Mouse (Mus musculus): Measurements from ENCODE around the gene Alkbh8. TPM values are rescaled to one million over a fixed set of nuclear protein-coding genes. Genes with fewer than 3 reads are reported as not detected.
A peak's percentile ranks its signal among the peaks of the same experiment; 100 is the strongest.
"Not testable (repeated sequence)": the region's sequence is repeated elsewhere in the genome, so short reads cannot be mapped to it uniquely, and the experiment has no call there.

Gene Alkbh8
- total RNA-seq, 2 experiments from 2014 or later = 35.8 to 44.2 TPM

GRCm38 (mm10) chr9:3403251-3404208 lies 68.6 kb downstream of the Alkbh8 start, which contains the start of gene Cwf19l2:
TSS of gene Cwf19l2 (plus strand) at chr9:3403592.
- Histone ChIP-seq H3K27ac (peak within 1 kb of the TSS; percentile 87), H3K4me3 (peak within 1 kb of the TSS; percentile 98)
- peak; percentile 81 to 93 for DNase-seq (ENCODE audit: low spot score in 2 of 2)
- TF ChIP-seq CTCF (conservative IDR thresholded peaks at IDR 0.05) = peak; percentile 76

- no peak for TF ChIP-seq CTCF (conservative IDR thresholded peaks at IDR 0.05)
- peak; percentile 8 to 13 for DNase-seq (ENCODE audit: low spot score in 2 of 2)
- Histone ChIP-seq H3K27ac (peak overlapping the region; percentile 87), H3K4me3 (peak overlapping the region; percentile 98)
Observed at GRCm38 (mm10) chr9:3404372-3404771, 69.4 kb downstream of the Alkbh8 start.

DNA sequence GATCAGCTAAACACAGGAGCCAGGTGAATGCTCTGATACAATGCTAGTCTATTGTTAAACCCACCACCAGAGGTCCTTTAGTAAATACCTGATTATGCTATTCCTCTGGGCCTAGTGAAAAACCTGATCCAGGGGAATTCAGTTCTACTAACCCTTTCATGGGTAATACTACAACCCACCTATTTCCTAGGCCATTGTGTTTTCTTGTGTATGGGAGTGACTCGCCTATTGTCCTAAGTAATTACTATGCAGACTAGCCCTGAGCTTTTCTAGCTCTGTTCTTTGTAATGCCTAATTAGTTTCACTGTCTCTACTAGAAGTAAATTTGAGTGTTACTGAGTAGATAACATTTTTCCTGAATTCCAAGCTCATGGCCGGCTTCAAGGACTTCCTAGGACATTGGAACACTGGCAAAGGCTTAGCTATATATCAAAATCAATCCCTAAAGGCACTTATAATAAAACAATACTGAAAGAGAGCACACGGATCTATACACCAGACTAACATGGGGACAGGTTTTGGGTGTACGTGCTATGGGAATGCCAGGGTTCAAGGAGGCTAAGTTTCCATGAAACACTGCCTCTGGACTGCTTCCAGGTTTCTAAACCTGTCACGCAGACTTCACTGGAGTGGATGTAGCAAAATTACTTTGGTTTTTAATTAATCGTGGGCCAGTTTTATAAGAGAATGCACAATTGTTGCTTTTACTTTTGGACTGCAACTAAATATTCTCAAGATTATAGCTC lies 104.8 kb downstream of the Alkbh8 start:
- 0 out of 2 replicates have a peak, but pooled peaks have one; percentile 11 for TF ChIP-seq CTCF (conservative IDR thresholded peaks at IDR 0.05)
- H3K4me3 ChIP-seq; H3K27ac ChIP-seq; DNase-seq (ENCODE audit: low spot score in 2 of 2): not testable (repeated sequence)

Other genes with a start within 250 kb of the Alkbh8 start
- 10 to 100 TPM; 21.8 to 24.4 TPM for gene Cwf19l2, start 68.5 kb downstream of the Alkbh8 start, total RNA-seq (2021)
- 10 to 100 TPM; 62.7 to 66.9 TPM for gene Gucy1a2, start 197.6 kb downstream of the Alkbh8 start, total RNA-seq (2021)

Measured in layer of hippocampus, adult 2 months (tissue).